In genomic region chr8:72320803-72321583, GRCm38 (mm10) we compare ENCODE assay signal across 8 mouse cellular contexts. TPM values are rescaled to one million over a fixed set of nuclear protein-coding genes. Genes with fewer than 3 reads are reported as not detected.
DNase-seq lines count a peak whose midpoint lies in the region; ATAC-seq and TF ChIP-seq lines count a peak whose summit lies in the region.

No protein-coding gene starts in this region.

- DNase-seq in lung, postnatal 10 days: no peak
- DNase-seq in adrenal gland, postnatal 25 days: no peak
- DNase-seq in thymus, postnatal 4 days: no peak
- DNase-seq in layer of hippocampus, postnatal 10 days (ENCODE audit: low spot score in 2 of 2): no peak

- WGBS in lung, embryonic 15.5 days: 44% methylated on average over 25 of the region's 25 CpGs
- 55% methylated on average over 25 of the region's 25 CpGs for whole genome bisulfite sequencing in heart, embryonic 12.5 days
- WGBS in limb, embryonic 13.5 days: 58% methylated on average over 25 of the region's 25 CpGs
- 76% methylated on average over 25 of the region's 25 CpGs for WGBS in olfactory bulb, adult 2 months

- peak overlapping the region; percentile 54; the same call in 1 of the 2 replicates for H3K9ac ChIP-seq in lung, embryonic 15.5 days
- H3K9ac ChIP-seq in heart, embryonic 12.5 days: peak overlapping the region; percentile 86
- peak overlapping the region; percentile 74 for H3K9ac ChIP-seq in limb, embryonic 13.5 days

- H3K36me3 ChIP-seq in lung, embryonic 15.5 days: no peaks in the 10 kb centered on the region
- H3K36me3 ChIP-seq in heart, embryonic 12.5 days: peaks cover 14% of the 10 kb centered on the region
- H3K36me3 ChIP-seq in limb, embryonic 13.5 days: no peaks in the 10 kb centered on the region

- H3K4me2 ChIP-seq in lung, embryonic 15.5 days: peak overlapping the region; percentile 97
- H3K4me2 ChIP-seq in heart, embryonic 12.5 days: peak overlapping the region; percentile 96
- H3K4me2 ChIP-seq in limb, embryonic 13.5 days (replicated peaks): peak overlapping the region; percentile 90

- peak overlapping the region; percentile 60 for H3K4me3 ChIP-seq in lung, embryonic 15.5 days
- peak overlapping the region; percentile 69 for H3K4me3 ChIP-seq in heart, embryonic 12.5 days
- peak overlapping the region; percentile 63 for H3K4me3 ChIP-seq in limb, embryonic 13.5 days
- peak overlapping the region; percentile 77 for H3K4me3 ChIP-seq in olfactory bulb, adult 2 months (ENCODE audit: insufficient read depth, low read depth, low read length)

- H3K27me3 ChIP-seq in lung, embryonic 15.5 days: peaks cover 31% of the 10 kb centered on the region
- H3K27me3 ChIP-seq in heart, embryonic 12.5 days (replicated peaks): peaks cover 6% of the 10 kb centered on the region
- H3K27me3 ChIP-seq in limb, embryonic 13.5 days: peaks cover 53% of the 10 kb centered on the region

- no peaks in the 10 kb centered on the region for H3K9me3 ChIP-seq in lung, embryonic 15.5 days
- no peaks in the 10 kb centered on the region for H3K9me3 ChIP-seq in heart, embryonic 12.5 days (replicated peaks)
- H3K9me3 ChIP-seq in limb, embryonic 13.5 days: no peaks in the 10 kb centered on the region

- TF ChIP-seq POLR2A in olfactory bulb, adult 2 months (IDR thresholded peaks at IDR 0.05; ENCODE audit: insufficient read depth, low read depth, low read length): no peak

- peaks cover 24% of the 10 kb centered on the region for H3K4me1 ChIP-seq in lung, embryonic 15.5 days
- H3K4me1 ChIP-seq in heart, embryonic 12.5 days (replicated peaks): peaks cover 45% of the 10 kb centered on the region
- H3K4me1 ChIP-seq in limb, embryonic 13.5 days: peaks cover 23% of the 10 kb centered on the region
- H3K4me1 ChIP-seq in olfactory bulb, adult 2 months (ENCODE audit: control insufficient read depth, insufficient read depth, low read length): peaks cover 30% of the 10 kb centered on the region

- ATAC-seq in lung, embryonic 15.5 days (ENCODE audit: borderline replicate concordance, extremely low read depth, low FRiP score, low TSS enrichment): no peak
- ATAC-seq in heart, embryonic 12.5 days (ENCODE audit: insufficient number of reproducible peaks, low FRiP score): no peak
- ATAC-seq in limb, embryonic 13.5 days (ENCODE audit: low FRiP score, low read depth): no peak

- TF ChIP-seq CTCF in olfactory bulb, adult 2 months (IDR thresholded peaks at IDR 0.05; ENCODE audit: insufficient read depth, low read depth, low read length): no peak

- H3K27ac ChIP-seq in lung, embryonic 15.5 days: no peak overlapping the region
- no peak overlapping the region for H3K27ac ChIP-seq in heart, embryonic 12.5 days (ENCODE audit: poor library complexity, severe bottlenecking)
- H3K27ac ChIP-seq in limb, embryonic 13.5 days: no peak overlapping the region
- no peak overlapping the region for H3K27ac ChIP-seq in olfactory bulb, adult 2 months (ENCODE audit: insufficient read depth, low read depth, low read length)

RNA-seq across cellular contexts. Expression of gene Klf2, which starts 2.2 kb away (rescaled TPM):
- 13.3 and 14.0 TPM in 2 replicates for polyA plus RNA-seq in lung, embryonic 15.5 days (2015; fragmentation: Nextera tagmentation; extraction: Ambion mirVana)
- 28.1 and 31.6 TPM in 2 replicates for polyA plus RNA-seq in heart, embryonic 12.5 days (2016; fragmentation: Nextera tagmentation; extraction: Ambion mirVana)
- polyA plus RNA-seq in limb, embryonic 13.5 days (2015; fragmentation: Nextera tagmentation; extraction: Ambion mirVana): 7.9 and 8.9 TPM in 2 replicates
- polyA plus RNA-seq in olfactory bulb, adult 2 months (2012; ENCODE audit: insufficient read depth, insufficient read length, low replicate concordance, missing spikeins): not detected in 2 replicates
- total RNA-seq in adrenal gland, postnatal 25 days (2021): 37.5 and 38.2 TPM in 2 replicates
- total RNA-seq in layer of hippocampus, postnatal 10 days (2021): 10 to 100 TPM; 19.5 to 21.4 TPM

RNA-seq across cellular contexts. Expression of gene Gm10282, which starts 15.9 kb away (rescaled TPM):
- polyA plus RNA-seq in lung, embryonic 15.5 days (2015; fragmentation: Nextera tagmentation; extraction: Ambion mirVana): 33.1 and 33.8 TPM in 2 replicates
- polyA plus RNA-seq in heart, embryonic 12.5 days (2016; fragmentation: Nextera tagmentation; extraction: Ambion mirVana): 17.1 and 19.9 TPM in 2 replicates
- polyA plus RNA-seq in limb, embryonic 13.5 days (2015; fragmentation: Nextera tagmentation; extraction: Ambion mirVana): 31.7 TPM in 2 replicates
- polyA plus RNA-seq in olfactory bulb, adult 2 months (2012; ENCODE audit: insufficient read depth, insufficient read length, low replicate concordance, missing spikeins): 407 TPM in 1 of 2 replicates, not detected in the other
- total RNA-seq in adrenal gland, postnatal 25 days (2021): 19.3 and 27.3 TPM in 2 replicates
- 10 to 100 TPM; 10.9 to 15.9 TPM for total RNA-seq in layer of hippocampus, postnatal 10 days (2021)
